Mouse (Mus musculus) liver, embryonic 14.5 days (tissue): Measurements from ENCODE around the gene Etv2.

Experiments
- CTCF ChIP-seq: IDR thresholded peaks from 2 replicates; pipeline ENCODE4 v1.5.1; 2016; ENCODE audit warnings: antibody characterized with exemption, low read depth, control low read depth
- EP300 ChIP-seq: IDR thresholded peaks from 2 replicates; pipeline ENCODE4 v1.6.1; 2016; ENCODE audit warnings: antibody characterized with exemption, low read depth

- TF ChIP-seq EP300 (no peak), CTCF (peak; percentile 93)
Measured at GRCm38 (mm10) chr7:30589435-30590301, 46.0 kb downstream of the Etv2 start.
